Mouse (Mus musculus): ENCODE results near the gene Trim45.

Trim45 gene

DNA sequence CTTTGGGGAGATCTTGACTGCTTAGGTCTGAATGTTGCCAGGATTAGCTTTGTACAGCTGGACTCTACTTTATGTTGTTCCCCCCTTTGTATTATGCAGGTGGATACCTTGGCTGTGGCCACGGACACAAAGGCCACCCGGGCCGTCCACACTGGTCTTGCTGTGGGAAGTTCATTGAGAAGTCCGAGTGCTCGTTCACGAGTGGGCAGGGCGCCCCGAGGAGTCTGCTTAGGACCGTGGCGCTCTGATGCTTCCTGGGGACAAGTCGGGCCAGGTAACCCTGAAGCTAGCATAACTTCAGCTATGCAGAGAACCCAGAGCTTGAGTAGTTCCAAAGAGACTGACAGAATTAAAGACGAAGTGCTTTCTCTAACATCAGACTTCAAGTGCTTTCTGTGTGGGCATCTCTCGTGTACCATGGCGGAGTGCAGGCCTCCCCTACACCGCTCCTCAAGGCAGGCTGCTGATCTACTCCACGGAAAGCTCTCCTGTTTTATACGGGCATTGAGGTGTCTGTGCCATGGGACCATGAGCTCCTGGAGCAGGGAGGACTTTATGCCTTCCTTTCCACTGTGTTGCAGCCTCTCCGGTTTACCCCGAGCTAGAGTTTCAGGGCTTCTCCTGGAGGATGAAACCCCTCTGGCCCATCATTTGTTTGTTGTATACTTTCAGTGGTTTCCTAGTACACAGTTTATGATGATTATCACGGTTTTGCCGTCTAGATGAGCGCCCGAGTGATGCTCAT, 9.5 kb downstream of the Trim45 start:
- DNase-seq (ENCODE audit: low spot score) = no peak

- DNase-seq (ENCODE audit: low spot score) = no peak
These were observed 10.3 kb downstream of the Trim45 start for GRCm38 (mm10) chr3:100932077-100932944.

- no peak for DNase-seq (ENCODE audit: low spot score)
These were observed 13.5 kb downstream of the Trim45 start for GRCm38 (mm10) chr3:100935521-100935920.

DNA sequence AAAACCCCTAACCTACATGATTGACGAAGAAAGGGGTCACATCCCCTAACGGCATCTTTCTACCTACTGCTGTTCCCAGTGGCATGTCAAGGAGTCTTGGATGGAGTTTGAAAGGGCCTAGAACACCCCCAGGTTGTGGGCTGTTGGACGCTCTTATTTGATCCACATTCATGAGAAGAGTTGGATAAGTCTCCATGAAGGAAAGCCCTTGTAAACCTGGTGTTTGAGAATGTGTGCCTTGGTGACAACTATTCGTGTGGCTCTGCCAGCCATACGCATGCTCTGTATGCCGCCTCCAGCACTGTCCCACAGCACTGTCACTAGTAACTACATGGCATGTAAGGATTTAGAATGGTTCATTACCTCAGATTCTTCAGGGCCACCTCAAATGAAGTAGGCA, 14.2 kb downstream of the Trim45 start:
- DNase-seq (ENCODE audit: low spot score) = no peak

- DNase-seq (ENCODE audit: low spot score) = no peak
These were observed 16.2 kb downstream of the Trim45 start for GRCm38 (mm10) chr3:100938211-100938610.

DNA sequence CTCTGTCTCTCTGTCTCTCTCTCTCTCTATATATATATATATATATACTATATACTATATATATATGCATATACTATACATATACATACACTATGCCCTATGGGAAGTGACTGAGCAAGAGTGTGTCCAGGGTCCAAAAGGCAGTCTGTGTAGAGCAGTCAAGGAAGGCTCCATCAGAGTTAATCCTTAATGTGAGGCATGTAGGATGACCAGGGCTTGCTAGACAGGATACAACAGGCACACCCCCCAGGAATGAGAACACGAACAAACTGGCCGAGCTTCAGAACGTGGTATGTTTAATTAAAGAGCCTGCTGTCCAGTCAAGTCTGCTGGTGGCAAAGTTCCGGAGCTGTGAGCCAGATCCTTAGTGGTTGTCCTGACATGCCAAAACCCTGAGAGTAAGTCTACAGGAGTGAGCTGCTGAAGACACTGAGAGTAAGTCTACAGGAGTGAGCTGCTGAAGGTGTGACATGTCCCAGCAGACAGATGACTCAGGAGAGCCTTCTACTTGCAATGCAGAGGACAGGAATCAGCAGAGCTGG, 18.6 kb downstream of the Trim45 start:
- DNase-seq (ENCODE audit: low spot score) = no peak

DNA sequence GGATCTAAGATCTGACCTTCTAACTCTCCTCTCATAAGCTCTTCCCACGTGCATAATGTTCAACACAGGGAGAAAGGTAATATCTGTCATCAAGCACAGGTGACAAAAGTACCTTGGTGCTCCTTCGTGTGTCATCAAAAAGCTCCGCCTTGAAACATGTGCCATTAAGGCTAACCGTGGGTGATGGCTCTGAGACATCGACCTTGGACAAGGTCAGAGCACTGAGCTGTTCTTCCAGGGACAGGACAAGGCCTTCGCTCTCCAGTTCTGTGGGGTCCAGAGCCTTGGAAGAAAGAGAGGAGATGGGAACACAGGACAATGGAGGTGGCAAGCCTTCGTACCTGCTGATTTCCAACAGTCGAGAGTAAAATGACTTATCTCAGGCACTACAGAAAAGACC, 25.3 kb downstream of the Trim45 start:
- no peak for DNase-seq (ENCODE audit: low spot score)

- no peak for DNase-seq (ENCODE audit: low spot score)
These were observed 29.5 kb downstream of the Trim45 start for GRCm38 (mm10) chr3:100951531-100951930.

GRCm38 (mm10) chr3:100954616-100955015, 32.6 kb downstream of the Trim45 start:
- DNase-seq (ENCODE audit: low spot score) = no peak

DNA sequence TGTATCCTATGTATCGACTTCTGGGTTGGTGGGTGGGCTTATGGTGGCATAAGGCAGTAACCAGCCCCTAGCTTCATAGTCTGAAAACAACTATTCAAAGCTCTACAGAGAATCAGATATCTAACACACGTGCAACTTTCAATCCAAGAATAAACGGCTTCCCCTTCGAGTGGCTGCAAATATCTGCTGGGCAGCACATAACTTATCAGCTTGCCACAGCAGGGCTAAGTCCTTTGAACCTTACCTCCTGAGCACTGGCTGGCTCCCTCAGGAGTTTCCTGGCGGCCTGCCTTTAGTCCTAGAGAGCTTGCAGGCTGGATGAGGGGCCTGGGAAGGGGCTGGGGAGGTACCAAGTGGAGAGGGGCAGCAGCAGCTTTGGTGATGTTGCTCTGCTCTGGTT, 39.0 kb downstream of the Trim45 start:
- DNase-seq (ENCODE audit: low spot score) = no peak

GRCm38 (mm10) chr3:100961501-100961900, 39.5 kb downstream of the Trim45 start:
- no peak for DNase-seq (ENCODE audit: low spot score)

DNA sequence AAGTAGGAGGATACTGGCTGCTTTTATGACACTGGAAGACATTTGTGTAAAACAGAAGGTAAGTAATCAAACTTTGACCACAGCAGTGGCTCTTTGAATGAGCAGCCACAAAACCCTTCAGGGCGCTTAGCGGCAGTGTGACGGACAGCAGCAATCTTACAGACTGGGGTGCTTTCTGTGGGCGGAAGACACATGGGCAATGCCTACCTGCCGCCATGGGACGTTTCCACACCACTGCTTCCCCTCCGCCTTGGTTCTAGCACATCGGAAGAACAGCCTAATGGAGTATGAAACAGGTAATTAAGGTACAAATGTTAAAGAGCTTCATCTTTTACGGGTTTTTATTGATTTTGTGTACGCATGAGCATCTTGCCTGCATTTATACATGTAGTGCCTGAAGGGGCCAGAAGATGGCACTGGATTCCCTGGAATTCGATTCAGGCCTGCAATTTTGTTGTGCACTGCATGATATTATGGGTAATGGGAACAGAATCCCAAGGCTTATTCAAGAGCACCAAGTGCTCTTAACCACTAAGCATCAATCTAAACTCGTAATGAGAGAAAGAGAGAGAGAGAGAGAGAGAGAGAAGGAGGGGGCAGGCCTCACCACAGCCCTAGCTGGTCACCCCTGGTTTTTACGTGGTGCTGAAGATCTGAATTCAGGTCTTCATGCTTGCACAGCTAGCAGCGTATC, 42.0 kb downstream of the Trim45 start:
- no peak for DNase-seq (ENCODE audit: low spot score)

- DNase-seq (ENCODE audit: low spot score) = peak; percentile 87
These were observed 47.3 kb downstream of the Trim45 start, which contains the start of gene Ttf2 for GRCm38 (mm10) chr3:100969176-100969917. Gene Ttf2, minus strand, starts transcription at chr3:100969663.

DNA sequence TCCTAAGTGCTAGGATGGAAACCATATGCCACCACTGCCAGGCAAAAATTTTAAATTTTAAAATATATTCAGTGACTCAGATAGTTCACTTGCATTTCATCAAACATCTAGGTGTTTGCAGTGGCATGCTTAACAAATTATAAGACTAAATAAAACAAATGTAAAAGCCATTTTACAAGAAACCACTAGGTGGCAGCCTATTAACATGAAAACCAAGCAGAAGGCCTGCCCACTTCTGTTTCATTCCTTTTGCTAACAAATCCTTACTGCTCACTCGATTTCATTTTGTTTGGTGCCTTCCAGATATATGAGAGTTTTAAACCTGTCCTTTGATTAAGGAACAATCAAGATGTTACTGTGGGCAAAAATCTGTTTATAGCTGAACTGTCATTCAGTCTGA, 51.9 kb downstream of the Trim45 start:
- DNase-seq (ENCODE audit: low spot score) = no peak

DNA sequence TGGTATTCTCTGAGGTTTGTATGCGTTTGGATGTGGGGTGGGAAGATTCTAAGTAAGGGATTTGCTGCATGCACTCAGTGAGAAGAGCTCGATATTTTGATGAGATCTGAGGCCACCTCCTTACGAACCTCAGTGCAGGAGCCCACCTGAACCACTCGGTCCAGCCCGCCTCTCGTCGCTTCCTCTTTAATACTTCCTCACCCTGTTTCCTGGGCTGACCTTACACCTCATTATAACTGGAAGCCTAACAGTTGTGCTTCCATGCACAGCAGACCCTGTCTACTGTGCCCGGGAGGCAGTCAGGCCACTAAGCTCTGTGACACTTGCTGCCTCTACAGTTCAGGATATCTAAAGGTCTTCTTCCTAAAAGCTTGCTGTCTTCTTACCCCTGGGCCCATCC, 57.3 kb downstream of the Trim45 start:
- DNase-seq (ENCODE audit: low spot score) = no peak

Measured in spleen, adult 12 weeks (tissue).